Mouse (Mus musculus): ENCODE measurements around the gene Pfkfb2.

- no peak for TF ChIP-seq CTCF (IDR thresholded peaks at IDR 0.05; ENCODE audit: low read depth, low read length)
- TF ChIP-seq EP300 (IDR thresholded peaks at IDR 0.05; ENCODE audit: insufficient read depth, low read depth, low read length): no peak
Measured at GRCm38 (mm10) chr1:130742201-130742600, 13.1 kb upstream of the Pfkfb2 start.

Data from ES-Bruce4 (cell line).